Mouse (Mus musculus) bone marrow macrophage, adult 2 months (primary cell): ENCODE results near the gene Pcsk5.

ENCODE experiments used
- CTCF ChIP-seq: IDR thresholded peaks from 2 replicates; pipeline ENCODE4 v1.5.1; 2012; ENCODE audit warnings: low read depth, mild to moderate bottlenecking, low read length, moderate library complexity
- POLR2A ChIP-seq: IDR thresholded peaks from 2 replicates; pipeline ENCODE4 v1.6.1; 2012; ENCODE audit warnings: mild to moderate bottlenecking, low read depth, low read length, borderline replicate concordance

GRCm38 (mm10) chr19:17566097-17566496 is 271.3 kb downstream of the Pcsk5 start:
- TF ChIP-seq POLR2A, result no peak
- no peak for TF ChIP-seq CTCF
